Mouse (Mus musculus) adipocyte (in vitro differentiated cells): Measurements from ENCODE around the gene Glg1.
"Not testable (repeated sequence)": the region's sequence is repeated elsewhere in the genome, so short reads cannot be mapped to it uniquely, and the experiment has no call there.

Experiments used
- DNase-seq: peaks from one replicate; pipeline ENCODE4 v3.0.0-alpha.2; 2016; ENCODE audit warnings: low spot score

Gene Glg1

GRCm38 (mm10) chr8:111258631-111259407 is at the start of gene Glg1:
Glg1 (minus strand) TSS chr8:111259216.
- DNase-seq, result peak; percentile 95

- peak; percentile 68 for DNase-seq
Observed at GRCm38 (mm10) chr8:111305031-111305730, 46.2 kb upstream of the Glg1 start.

DNA sequence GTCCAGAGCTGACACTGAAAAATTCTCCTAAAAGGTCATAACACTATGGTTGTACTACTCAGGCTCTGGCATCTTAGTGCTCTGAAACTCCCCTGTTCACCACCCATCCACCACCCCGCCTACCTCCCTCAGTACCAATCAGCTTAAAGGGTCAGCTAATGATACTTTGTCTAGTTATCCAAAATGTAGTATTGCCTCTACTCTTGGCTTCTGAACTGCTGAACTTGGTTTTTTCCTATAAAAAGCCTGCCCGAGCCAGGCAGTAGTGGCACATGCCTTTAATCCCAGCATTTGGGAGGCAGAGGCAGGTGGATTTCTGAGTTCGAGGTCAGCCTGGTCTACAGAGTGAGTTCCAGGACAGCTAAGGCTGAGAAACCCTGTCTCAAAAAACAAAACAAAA is 45.3 kb upstream of the Glg1 start:
- DNase-seq, result no peak

DNA sequence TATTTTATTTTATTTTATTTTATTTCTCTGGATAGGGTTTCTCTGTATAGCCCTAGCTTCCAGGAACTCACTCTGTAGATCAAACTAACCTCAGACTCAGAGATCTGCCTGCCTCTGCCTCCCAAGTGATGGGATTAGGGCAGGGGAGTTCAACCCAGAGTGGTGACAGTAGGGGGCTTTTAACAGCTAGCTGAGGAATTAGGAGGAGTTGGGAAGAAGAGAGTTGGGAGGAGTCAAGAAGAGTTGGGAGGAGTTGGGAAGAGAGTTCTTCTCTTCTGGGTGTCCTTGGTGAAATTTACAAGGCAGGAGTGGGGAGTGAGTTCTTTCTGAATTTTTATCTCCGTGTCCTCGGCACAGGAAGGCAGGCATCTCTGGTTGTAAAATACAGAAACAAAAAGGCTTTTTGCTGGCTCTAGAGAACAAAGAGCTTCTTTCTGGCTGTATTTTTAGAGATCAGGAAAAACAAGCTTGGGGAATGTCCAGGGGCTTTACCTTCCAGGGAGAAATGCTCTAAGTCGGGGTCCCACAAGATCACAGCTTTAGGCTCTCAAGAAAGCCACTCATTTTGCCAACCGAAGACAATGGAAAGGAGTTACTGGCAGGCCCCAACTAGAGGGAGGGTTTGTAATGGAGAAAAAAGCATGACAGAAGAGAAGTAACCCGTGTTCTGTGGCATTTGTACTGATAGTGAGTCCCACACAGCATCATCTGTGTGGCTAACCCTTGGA is 44.2 kb upstream of the Glg1 start:
- not testable (repeated sequence) for DNase-seq

DNA sequence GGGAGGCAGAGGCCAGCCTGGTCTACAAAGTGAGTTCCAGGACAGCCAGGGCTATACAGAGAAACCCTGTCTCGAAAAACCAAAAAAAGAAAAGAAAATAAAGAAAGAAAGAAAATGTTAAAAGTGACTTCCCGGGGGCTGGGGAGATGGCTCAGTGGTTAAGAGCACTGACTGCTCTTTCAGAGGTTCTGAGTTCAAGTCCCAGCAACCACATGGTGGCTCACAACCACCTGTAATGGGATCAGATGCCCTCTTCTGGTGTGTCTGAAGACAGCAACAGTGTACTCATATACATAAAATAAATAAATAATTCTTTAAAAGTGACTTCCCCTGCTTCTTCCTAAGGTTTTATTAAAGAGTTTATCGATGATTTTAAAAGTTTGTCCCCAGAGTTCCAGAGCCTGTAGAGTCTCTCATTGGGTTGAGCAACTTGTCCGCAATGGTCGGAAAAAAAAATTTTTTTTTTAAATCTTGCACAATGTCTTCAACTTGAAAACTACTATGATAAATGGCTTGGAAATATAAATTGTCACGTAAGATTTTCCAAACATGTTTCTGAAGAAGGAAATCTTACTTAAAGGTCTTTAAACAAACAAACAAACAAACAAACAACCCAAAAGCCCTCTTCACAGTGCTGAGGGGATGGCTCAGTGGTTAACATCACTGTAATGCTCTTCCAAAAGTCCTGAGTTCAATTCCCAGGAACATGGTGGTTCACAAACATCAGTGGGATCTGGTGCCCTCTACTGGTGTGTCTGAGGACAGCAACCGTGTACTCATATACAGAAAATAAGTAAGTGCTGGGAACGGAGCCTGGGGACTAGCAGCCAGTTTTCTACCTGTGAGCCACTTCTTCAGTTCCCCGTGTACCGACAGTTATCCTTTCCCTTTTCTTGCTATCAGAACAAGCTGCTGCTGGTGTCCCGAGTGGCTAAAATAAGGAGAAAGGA is 41.9 kb upstream of the Glg1 start:
- peak; percentile 36 for DNase-seq

GRCm38 (mm10) chr8:111299821-111300568 is 41.0 kb upstream of the Glg1 start, which contains the start of gene Rfwd3:
Rfwd3 (minus strand) TSS chr8:111300222.
- peak; percentile 98 for DNase-seq

- peak; percentile 41 for DNase-seq
Observed at GRCm38 (mm10) chr8:111299363-111299820, 40.4 kb upstream of the Glg1 start.

GRCm38 (mm10) chr8:111298011-111298410 is 39.0 kb upstream of the Glg1 start:
- no peak for DNase-seq

GRCm38 (mm10) chr8:111291733-111292132 is 32.7 kb upstream of the Glg1 start:
- DNase-seq, result peak; percentile 38

GRCm38 (mm10) chr8:111290586-111290985 is 31.6 kb upstream of the Glg1 start:
- no peak for DNase-seq

DNA sequence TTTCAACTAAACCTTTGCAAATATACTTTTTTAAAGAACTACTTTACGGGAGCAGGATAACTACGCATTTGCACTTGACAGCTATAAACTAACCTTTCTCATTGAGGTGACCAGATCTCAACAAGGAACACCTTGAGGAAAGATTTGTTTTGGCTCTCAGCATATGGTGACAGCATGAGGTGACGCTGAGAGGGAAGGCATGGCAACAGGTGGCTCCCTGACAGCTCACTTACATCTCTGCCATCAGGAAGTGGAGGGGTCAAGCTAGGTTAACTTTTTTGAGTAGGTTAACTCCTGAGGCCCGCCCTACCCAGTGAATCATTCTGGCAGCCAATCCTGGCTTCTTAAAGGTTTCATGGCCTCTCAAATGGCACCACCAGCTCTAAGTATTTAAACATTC is 26.6 kb upstream of the Glg1 start:
- DNase-seq, result no peak

GRCm38 (mm10) chr8:111282093-111282492 is 23.1 kb upstream of the Glg1 start:
- DNase-seq, result no peak

DNA sequence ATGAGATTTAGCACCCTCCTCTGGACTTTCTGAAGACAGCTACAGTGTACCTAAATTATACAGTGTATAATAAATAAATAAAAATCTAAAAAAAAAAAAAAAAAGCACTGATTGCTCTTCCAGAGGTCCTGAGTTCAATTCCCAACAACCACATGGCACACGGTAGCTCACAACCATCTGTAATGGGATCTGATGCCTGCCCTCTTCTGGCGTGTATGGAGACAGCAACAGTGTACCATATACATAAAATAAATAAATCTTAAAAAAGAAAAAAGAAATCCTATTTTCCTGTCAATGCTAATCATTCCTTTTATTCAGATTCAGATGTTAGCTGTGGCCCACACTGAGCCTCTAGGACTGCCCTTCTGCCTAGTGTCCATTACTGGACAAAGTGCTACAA is 9.3 kb upstream of the Glg1 start:
- no peak for DNase-seq

- not testable (repeated sequence) for DNase-seq
Observed at GRCm38 (mm10) chr8:111266161-111266560, 7.1 kb upstream of the Glg1 start.

DNA sequence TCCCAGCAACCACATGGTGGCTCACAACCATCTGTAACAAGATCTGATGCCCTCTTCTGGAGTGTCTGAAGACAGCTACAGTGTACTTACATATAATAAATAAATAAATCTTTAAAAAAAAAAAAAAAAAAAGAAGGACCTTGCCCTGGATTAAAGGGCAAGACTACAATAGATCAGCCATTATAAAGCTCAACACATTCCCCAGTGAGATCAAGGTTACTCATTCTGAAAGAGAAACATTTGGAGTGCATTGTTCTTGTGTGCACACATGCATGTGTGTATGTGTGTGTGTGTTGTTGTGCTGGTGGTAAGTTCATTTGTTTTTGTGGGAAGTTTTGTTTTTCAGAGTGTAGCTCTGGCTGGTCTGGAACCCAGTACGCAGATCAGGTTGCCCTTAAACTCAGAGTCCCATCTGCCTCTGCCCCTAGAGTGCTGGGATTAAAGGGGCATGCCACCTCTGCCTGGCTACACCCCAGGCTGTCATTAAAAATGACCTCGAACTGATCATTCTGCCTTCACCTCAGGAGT is 5.7 kb upstream of the Glg1 start:
- no peak for DNase-seq

DNA sequence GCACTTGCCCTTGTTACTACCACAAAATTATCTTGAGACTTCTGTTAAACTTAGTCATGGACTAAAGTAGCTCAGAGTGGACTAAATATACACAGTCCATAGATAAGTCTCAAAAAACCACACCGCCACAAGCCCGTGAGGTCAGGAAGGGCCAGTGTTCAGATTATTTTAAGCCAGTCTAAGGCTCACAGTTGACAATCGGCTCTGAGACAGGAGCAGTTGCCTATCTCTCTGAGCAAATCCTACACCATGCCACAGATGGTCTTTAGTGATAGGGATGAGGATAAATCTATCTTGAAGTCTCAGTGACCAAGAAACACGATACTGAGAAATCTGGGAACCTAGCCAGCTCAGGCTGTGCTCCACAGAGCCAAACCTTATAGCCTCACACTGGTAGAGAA is 3.0 kb upstream of the Glg1 start:
- peak; percentile 46 for DNase-seq

DNA sequence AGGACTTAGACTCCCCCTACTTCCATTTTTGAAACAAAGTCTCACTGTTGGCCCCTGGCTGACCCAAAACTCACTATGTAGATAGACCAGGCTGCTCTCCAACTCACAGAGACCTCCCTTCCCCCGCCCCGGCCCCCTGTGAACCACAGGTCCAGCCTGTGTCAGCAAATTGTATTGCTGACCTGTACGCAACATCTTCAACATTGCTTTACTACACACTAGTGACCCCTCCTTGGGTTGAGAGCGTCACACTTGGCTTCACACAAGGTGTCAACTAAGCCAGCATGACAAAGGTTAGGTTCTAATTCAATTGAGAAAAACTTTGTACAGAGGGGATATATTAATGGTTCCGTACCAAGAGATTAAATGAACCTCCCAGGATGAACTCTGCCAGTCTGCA is 1.2 kb upstream of the Glg1 start:
- DNase-seq, result no peak

- no peak for DNase-seq
Observed at GRCm38 (mm10) chr8:111259408-111259741, 359 bp upstream of the Glg1 start.

DNA sequence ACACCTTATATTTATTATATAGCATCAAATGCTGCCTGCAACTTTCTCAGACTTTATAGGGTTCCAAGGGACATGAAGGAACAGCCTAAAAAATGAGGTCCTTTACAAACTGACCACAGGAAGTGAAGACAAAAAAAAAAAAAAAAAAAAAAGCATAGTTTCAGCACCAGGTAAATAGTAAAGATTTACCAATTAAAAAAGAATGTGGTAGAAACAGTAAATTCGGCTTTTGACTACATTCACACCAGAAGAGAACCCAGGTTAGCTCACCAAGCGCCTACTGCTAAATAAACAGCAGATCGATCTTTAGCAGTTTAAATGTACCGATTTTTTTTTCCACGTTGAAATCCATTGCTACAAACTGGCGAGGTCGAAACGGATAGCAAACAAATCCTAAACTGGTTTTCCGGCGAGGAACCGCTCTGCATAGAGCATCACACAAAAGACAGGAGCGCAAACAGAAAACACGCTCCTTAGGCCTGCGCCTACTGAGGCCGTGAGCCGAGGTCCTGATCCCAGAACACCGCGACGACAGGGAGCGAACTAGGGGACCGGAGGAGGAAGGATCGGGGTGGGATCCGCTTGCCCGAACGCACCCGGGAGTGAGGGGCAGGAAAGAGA is 896 bp downstream of the Glg1 start:
- peak; percentile 63 for DNase-seq

- DNase-seq, result no peak
Observed at GRCm38 (mm10) chr8:111252487-111253112, 6.4 kb downstream of the Glg1 start.
